Mouse (Mus musculus): ENCODE data around the gene Eaf1. TPM values are rescaled to one million over a fixed set of nuclear protein-coding genes. Genes with fewer than 3 reads are reported as not detected.
"Not testable (repeated sequence)": the region's sequence is repeated elsewhere in the genome, so short reads cannot be mapped to it uniquely, and the experiment has no call there.

Eaf1 gene
- 10 to 100 TPM; 10.4 to 15.2 (median 11.9) TPM for total RNA-seq (2022)

- no peak for DNase-seq (ENCODE audit: low spot score)
Observed at GRCm38 (mm10) chr14:31494349-31494974, at the start of gene Eaf1. Gene Eaf1 (plus strand): TSS chr14:31494399.

DNA sequence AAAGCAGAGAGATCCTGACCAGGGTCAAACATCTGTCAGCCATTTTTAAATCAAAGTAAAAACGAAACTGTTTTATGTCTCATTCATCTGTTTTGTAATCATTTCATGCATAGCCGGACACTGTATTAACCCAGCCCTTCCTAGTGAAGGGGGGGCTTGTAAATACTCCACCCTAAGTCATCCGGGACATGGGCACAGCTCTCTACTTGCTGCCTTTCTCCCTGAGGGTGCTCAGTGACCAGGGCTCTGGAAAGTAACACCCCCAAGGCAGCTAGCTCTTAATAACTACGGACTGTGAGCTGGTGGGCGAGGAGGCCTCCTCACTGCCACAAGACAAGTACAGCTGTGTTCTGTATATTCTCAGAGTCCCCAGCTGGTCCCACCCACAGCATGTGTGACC is 45.2 kb upstream of the Eaf1 start:
- DNase-seq (ENCODE audit: low spot score) = no peak

DNA sequence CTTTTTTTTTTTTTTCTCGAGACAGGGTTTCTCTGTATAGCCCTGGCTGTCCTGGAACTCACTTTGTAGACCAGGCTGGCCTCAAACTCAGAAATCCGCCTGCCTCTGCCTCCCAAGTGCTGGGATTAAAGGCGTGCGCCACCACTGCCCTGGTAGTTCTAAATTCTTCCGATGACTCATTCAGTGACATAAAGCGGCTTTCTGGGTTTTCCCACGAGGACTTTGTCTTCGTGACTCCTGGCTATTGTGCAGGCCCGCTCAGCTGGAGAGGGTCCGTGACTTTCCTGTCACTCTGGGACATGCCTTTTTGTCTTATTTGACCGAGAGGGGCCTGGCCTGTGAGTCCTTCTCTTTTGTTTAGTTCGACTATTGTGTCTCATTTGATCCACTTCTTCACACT is 40.3 kb upstream of the Eaf1 start:
- not testable (repeated sequence) for DNase-seq (ENCODE audit: low spot score)

GRCm38 (mm10) chr14:31454849-31455566 is 39.2 kb upstream of the Eaf1 start:
- no peak for DNase-seq (ENCODE audit: low spot score)

DNA sequence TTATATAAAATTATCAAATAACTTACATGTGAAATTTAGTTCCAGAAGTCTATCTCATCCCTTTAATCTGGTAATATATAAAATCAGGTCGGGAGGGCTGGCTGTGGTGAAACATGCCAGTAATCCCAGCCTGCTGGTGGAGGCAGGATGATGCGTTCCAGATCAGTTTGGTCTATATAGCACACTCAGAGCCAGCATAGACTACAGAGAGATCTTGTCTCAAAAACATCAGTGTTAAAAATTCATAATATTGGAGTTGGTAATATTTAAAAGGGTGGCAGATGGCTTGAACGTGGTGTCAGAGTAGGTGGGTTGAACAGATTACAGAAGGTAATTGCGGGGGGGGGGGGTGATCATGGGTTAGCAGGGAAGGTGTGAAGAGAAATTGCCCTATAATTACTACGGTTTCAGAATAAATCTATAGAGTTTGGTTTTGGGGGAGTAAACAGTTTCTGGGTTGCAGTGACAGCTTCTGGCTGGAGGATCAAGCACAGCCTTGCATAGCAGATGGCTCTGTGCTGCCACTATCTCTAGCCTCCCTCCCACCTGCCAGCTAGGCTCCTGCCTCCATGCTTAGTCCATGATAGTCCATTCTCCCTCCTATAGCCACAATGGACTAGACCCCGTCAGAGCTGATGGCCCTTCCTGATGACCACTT is 38.0 kb upstream of the Eaf1 start:
- no peak for DNase-seq (ENCODE audit: low spot score)

GRCm38 (mm10) chr14:31458006-31458405 is 36.2 kb upstream of the Eaf1 start:
- no peak for DNase-seq (ENCODE audit: low spot score)

DNA sequence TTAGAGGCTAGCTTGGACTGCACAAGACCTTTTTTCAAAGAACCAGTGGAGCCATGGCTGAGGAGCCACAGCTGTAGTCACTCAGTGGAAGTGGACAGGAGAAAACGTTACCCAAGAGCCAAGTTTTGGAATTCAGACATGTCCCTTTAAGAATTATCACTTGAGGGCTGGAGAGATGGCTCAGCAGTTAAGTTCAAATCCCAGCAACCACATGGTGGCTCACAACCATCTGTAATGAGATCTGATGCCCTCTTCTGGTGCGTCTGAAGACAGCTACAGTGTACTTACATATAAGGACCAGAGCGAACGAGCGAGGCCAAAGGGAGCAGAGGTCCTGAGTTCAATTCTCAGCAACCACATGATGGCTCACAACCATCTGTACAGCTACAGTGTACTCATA is 32.0 kb upstream of the Eaf1 start:
- DNase-seq (ENCODE audit: low spot score) = not testable (repeated sequence)

DNA sequence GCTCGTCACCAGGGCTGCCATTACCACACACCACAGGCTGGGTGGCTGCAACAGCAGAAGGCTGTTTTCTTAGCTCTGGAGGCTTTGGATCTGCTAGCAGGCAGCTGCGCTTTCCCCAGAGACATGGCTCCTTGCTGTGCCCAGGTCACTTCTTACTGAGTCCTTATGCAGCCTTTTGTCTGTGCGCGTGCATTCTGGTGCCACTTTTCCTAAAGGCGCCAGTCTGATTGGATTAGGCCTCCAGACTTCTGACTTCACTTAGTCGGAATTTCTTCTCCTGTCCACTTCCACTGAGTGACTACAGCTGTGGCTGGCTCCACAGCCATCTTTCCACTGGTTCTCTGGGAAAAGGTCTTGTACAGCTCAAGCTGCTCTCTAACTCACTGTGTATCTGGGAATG is 31.3 kb upstream of the Eaf1 start:
- peak; percentile 39 for DNase-seq (ENCODE audit: low spot score)

DNA sequence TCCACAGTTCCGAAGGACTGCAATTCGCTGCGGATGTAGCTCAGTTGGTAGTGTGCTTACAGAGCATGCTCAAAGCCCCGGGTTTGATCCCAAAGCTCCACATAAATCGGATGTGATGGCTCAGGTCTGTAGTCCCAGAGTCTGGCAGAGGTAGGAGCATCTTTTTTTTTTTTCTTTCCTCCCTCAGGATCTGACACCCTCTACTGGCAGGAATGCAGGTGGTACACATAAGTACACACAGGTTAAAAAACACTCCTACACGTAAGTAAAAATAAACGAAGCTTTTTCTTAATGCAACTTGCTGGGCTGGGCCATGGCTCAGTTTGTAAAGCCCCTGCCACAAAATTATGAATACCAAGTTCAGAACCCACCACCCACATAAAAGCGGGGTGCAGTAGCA is 30.0 kb upstream of the Eaf1 start:
- no peak for DNase-seq (ENCODE audit: low spot score)

DNA sequence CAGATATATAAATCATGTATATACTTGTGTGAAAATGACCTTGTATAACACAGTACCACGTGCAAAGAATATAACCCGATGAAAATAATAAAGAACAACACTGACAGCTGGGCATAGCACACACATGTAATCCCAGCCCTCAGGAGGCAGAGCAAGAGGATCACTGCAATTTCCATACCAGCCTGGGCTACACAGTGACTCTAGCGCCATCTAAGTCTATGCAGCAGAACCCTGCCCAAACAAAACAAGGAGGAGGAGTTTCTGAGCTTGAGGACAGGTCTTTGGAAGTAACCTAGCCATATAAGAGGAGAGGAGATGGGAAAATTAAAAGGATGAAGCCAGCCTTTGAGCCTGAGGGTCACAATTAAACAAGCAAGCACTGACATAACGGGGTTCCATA is 24.5 kb upstream of the Eaf1 start:
- DNase-seq (ENCODE audit: low spot score) = no peak

DNA sequence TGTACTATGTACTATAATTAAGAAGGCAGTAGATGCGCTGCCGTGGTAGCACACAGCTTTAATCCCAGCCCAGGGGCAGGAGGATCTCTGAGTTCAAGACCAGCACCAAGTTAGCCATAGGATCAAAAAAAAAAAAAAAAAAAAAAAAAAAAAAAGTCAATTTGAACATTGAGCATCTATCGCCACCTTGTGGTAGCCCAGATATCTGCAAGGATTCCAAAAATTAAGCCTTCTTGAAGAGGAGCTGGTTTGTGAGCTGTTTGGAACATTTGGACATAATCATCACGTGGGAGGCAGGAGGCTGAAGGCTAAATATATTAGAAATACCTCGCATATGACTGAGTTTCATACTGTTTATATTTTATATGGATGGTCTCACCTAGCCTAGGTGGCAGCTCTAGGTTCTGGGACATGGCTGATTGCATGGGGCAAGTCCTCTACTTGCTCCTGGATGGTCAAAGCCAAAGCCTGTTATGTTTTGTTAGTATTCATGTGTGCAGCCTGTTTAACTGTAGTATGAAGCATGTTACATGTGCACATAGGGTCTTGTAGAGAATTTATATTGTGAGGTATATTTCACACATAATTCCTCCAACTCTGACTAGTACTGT is 21.6 kb upstream of the Eaf1 start:
- DNase-seq (ENCODE audit: low spot score) = peak; percentile 50

GRCm38 (mm10) chr14:31473297-31473696 is 20.9 kb upstream of the Eaf1 start:
- no peak for DNase-seq (ENCODE audit: low spot score)

DNA sequence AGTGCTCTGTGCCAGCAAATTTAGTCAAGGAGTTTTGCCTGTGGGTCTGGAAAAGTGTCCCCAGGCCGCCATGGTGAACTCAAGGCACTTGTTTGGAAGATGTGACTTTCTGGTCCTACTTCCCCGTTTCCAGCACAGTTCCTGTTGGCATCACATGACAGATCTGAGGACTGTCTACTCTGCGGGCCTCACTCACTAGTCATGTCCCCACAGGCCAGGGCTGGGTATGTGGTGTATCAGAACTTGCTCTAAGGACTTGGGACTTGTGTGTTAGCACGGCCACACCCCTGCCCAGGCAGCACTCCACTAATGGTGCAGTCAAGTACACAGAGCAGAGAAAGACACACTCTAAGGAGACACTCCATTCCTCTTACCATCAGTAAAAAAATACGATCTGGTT is 11.8 kb upstream of the Eaf1 start:
- DNase-seq (ENCODE audit: low spot score) = no peak

- no peak for DNase-seq (ENCODE audit: low spot score)
Observed at GRCm38 (mm10) chr14:31486465-31486864, 7.7 kb upstream of the Eaf1 start.

GRCm38 (mm10) chr14:31488055-31488454 is 6.1 kb upstream of the Eaf1 start:
- DNase-seq (ENCODE audit: low spot score) = no peak

- no peak for DNase-seq (ENCODE audit: low spot score)
Observed at GRCm38 (mm10) chr14:31493901-31494300, 298 bp upstream of the Eaf1 start.

DNA sequence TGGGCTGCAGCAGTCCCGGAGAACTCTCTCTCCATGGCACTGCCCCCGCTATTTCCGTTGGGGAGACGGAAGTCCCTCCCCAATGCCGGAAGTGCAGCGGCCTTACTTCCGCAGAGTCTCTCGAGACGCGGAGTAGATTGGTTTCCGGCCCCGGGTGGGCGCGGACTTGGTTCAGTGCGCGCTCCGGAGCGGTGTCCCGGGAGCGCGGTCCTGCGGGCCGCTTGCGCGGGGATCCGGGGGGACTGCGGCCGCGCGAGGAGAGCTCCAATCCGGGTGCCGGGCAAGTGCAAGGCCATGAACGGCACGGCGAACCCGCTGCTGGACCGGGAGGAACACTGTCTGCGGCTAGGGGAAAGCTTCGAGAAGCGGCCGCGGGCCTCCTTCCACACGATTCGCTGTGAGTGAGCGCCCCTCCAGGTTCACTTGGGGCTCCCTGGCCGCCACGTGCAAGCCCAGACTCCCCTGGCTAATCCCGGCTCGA is 816 bp downstream of the Eaf1 start, which contains the start of gene Mettl6:
Mettl6 (minus strand) TSS at position 66 of the 481 bp plus-strand sequence.
- DNase-seq (ENCODE audit: low spot score) = peak; percentile 94

- no peak for DNase-seq (ENCODE audit: low spot score)
Observed at GRCm38 (mm10) chr14:31495538-31495937, 1.3 kb downstream of the Eaf1 start.

- no peak for DNase-seq (ENCODE audit: low spot score)
Observed at GRCm38 (mm10) chr14:31496241-31496646, 2.0 kb downstream of the Eaf1 start.

- no peak for DNase-seq (ENCODE audit: low spot score)
Observed at GRCm38 (mm10) chr14:31499526-31499925, 5.3 kb downstream of the Eaf1 start.

DNA sequence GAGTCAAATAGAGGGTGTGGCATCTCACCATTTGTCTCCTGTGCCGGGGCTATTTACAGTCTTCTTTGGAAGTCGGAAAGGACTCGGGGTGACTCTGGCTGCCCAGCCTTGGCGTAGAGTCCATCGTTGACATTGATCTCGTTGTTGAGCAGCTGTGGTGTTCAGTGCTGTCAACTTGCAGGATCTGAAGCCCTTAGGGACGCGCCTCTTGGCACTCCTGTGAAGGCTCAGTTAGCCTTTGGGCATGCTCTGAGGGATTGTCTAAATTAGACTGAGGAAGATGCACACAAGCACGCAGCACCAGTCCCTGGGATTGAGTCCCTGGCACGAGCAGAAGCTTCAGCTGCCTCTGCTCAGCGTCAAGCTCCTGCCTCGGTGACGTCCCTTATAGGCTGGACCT is 9.2 kb downstream of the Eaf1 start:
- no peak for DNase-seq (ENCODE audit: low spot score)

DNA sequence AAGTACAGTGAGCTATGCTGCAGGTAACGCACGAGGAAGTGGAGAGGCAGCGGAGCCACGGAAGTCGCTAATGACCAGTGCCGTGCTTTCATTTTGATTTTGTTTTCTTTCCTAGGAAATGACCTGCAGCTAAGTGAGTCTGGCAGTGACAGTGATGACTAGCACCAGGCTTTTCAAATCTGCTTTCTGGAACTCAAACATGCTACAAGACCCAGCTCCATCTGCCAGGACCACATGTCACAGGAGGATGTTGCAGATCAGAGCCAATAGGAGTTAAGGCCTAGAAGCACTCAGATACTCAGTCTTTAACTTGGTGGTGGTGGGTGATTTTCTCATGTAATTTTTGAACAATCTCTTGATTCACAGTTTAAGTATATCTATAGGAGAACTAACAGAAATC is 12.3 kb downstream of the Eaf1 start:
- DNase-seq (ENCODE audit: low spot score) = no peak
